In the genomic region with DNA sequence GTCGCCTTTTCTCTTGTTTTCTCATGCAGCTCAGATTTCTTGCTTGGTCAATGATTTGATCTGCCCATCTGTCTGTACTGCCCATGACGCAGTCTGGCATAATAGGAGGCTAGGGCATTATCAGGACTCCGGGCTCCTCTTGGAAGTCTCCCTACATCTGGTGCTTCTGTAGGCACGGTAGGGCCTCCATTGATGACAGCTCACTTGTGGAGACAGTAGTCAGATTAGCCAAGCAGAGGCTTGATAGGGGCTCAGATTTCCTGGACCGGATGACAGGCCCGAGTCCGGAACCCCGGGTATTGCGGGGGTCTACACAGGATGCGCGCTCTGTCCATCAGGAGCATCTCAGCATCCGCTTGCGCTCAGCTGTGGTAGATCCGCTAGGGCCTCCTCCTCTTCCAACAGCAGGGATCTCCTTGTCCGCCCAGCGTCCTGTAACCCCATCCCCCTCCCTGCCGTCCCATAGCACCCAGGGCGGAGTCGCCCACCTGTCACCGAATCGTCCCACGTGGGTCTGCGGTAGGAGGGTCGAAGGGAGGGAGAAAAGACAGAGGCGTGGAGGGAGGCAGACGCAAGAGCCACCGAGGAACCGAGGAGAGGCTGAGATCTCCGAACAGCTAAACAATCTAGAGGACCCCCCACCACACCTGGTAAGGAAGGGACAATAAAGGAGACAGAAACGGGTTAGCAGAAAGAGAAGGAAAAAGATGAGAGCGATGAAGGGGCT, we compare ENCODE assay signal across 8 mouse cellular contexts. TPM values are rescaled to one million over a fixed set of nuclear protein-coding genes. Genes with fewer than 3 reads are reported as not detected.
DNase-seq lines count a peak whose midpoint lies in the region; ATAC-seq and TF ChIP-seq lines count a peak whose summit lies in the region.

No protein-coding gene starts in this region.

- TF ChIP-seq EP300 in lung, postnatal 0 days (IDR thresholded peaks at IDR 0.05) = no peak

- peak; percentile 63 for DNase-seq in G1E (ENCODE audit: low spot score)
- peak; percentile 89 for DNase-seq in cerebellum, adult 8-10 months
- DNase-seq in hindbrain, embryonic 10.5 days (ENCODE audit: low spot score) = peak; percentile 78
- DNase-seq in layer of hippocampus, postnatal 10 days (ENCODE audit: low spot score in 2 of 2) = peak; percentile 79 to 83
- peak; percentile 80 for DNase-seq in lung, postnatal 0 days (ENCODE audit: low spot score)
- DNase-seq in ovary, postnatal 14 days (ENCODE audit: low spot score) = peak; percentile 51
- DNase-seq in thymus, postnatal 10 days (ENCODE audit: low spot score in 2 of 2) = peak; percentile 57 to 70

- peaks cover 28% of the 10 kb centered on the region for H3K27me3 ChIP-seq in G1E (ENCODE audit: insufficient read depth, low read length)
- H3K27me3 ChIP-seq in hindbrain, embryonic 10.5 days (ENCODE audit: insufficient read depth, poor library complexity, severe bottlenecking) = peaks cover 9% of the 10 kb centered on the region; the same call in 1 of the 2 replicates
- H3K27me3 ChIP-seq in lung, postnatal 0 days (replicated peaks; ENCODE audit: insufficient read depth, low read length) = no peaks in the 10 kb centered on the region

- peaks cover 48% of the 10 kb centered on the region for H3K4me1 ChIP-seq in G1E (ENCODE audit: insufficient read depth, low read depth, low read length)
- peaks cover 44% of the 10 kb centered on the region for H3K4me1 ChIP-seq in hindbrain, embryonic 10.5 days (replicated peaks)
- H3K4me1 ChIP-seq in lung, postnatal 0 days (ENCODE audit: insufficient read depth, low read depth, low read length) = peaks cover 20% of the 10 kb centered on the region; the same call in 1 of the 2 replicates

- ATAC-seq in G1E (ENCODE audit: extremely low read depth, insufficient number of reproducible peaks, low FRiP score, poor library complexity, severe bottlenecking) = peak; percentile 50
- peak; percentile 75 for ATAC-seq in frontal cortex, adult (ENCODE audit: low TSS enrichment)
- peak; percentile 60 for ATAC-seq in lung, postnatal 0 days

- peak overlapping the region; percentile 95 for H3K4me3 ChIP-seq in G1E (ENCODE audit: low read depth, low read length)
- H3K4me3 ChIP-seq in hindbrain, embryonic 10.5 days = peak overlapping the region; percentile 99
- peak overlapping the region; percentile 100 for H3K4me3 ChIP-seq in lung, postnatal 0 days (ENCODE audit: low read depth, low read length)

- peaks cover 22% of the 10 kb centered on the region for H3K36me3 ChIP-seq in G1E (replicated peaks)
- H3K36me3 ChIP-seq in hindbrain, embryonic 10.5 days = peaks cover 19% of the 10 kb centered on the region
- no peaks in the 10 kb centered on the region for H3K36me3 ChIP-seq in lung, postnatal 0 days (ENCODE audit: insufficient read depth, low read length)

- peak overlapping the region; percentile 94; the same call in 1 of the 2 replicates for H3K9ac ChIP-seq in lung, postnatal 0 days (replicated peaks; ENCODE audit: low read depth)

- WGBS in hindbrain, embryonic 10.5 days = under 1% methylated on average over 31 of the region's 31 CpGs
- WGBS in lung, postnatal 0 days = under 1% methylated on average over 31 of the region's 31 CpGs

- peak overlapping the region; percentile 99 for H3K27ac ChIP-seq in hindbrain, embryonic 10.5 days
- H3K27ac ChIP-seq in lung, postnatal 0 days (ENCODE audit: low read length) = peak overlapping the region; percentile 97

- TF ChIP-seq CTCF in G1E (IDR thresholded peaks at IDR 0.05; ENCODE audit: low read depth, low read length) = no peak
- no peak for TF ChIP-seq CTCF in lung, postnatal 0 days (IDR thresholded peaks at IDR 0.05)

- no peaks in the 10 kb centered on the region for H3K9me3 ChIP-seq in G1E (replicated peaks)
- no peaks in the 10 kb centered on the region for H3K9me3 ChIP-seq in hindbrain, embryonic 10.5 days
- H3K9me3 ChIP-seq in lung, postnatal 0 days (ENCODE audit: low read length) = no peaks in the 10 kb centered on the region

- H3K4me2 ChIP-seq in lung, postnatal 0 days (replicated peaks; ENCODE audit: low read depth, low read length) = peak overlapping the region; percentile 86

RNA-seq across cellular contexts. Expression of a gene that starts 0.9 kb away (rescaled TPM):
- total RNA-seq in G1E (2014; fragmentation: Nextera tagmentation) (116 and 134 TPM in 2 replicates), G1E (2017) (83.6 and 85.6 TPM in 2 replicates)
- polyA plus RNA-seq in G1E (2012) = 74.6 and 74.8 TPM in 2 replicates
- polyA plus RNA-seq in hindbrain, embryonic 10.5 days (2016; fragmentation: Nextera tagmentation; extraction: Ambion mirVana) = 313 and 331 TPM in 2 replicates
- total RNA-seq in layer of hippocampus, postnatal 10 days (2021) = 100 to 1,000 TPM; 414 to 447 TPM
- 305 TPM in 2 replicates for polyA plus RNA-seq in lung, postnatal 0 days (2015; fragmentation: Nextera tagmentation; extraction: Ambion mirVana)

RNA-seq across cellular contexts. Expression of a gene that starts 38.4 kb away (rescaled TPM):
- total RNA-seq in G1E (2014; fragmentation: Nextera tagmentation) (14.0 and 15.0 TPM in 2 replicates), G1E (2017) (4.8 and 5.0 TPM in 2 replicates)
- polyA plus RNA-seq in G1E (2012) = 12.6 and 15.4 TPM in 2 replicates
- 16.0 and 16.2 TPM in 2 replicates for polyA plus RNA-seq in hindbrain, embryonic 10.5 days (2016; fragmentation: Nextera tagmentation; extraction: Ambion mirVana)
- total RNA-seq in layer of hippocampus, postnatal 10 days (2021) = 10 to 100 TPM; 22.0 to 24.3 TPM
- 51.4 and 65.1 TPM in 2 replicates for polyA plus RNA-seq in lung, postnatal 0 days (2015; fragmentation: Nextera tagmentation; extraction: Ambion mirVana)

Comparison
In these comparisons a context has a peak if more than half of its experiments do, and no peak if none do; other contexts are left out.
1. Peak in every context shown above with its lines: DNase-seq, ATAC-seq, H3K4me3 ChIP-seq and H3K27ac ChIP-seq.